Mouse (Mus musculus) MEL (cell line): ENCODE results near the gene Fosl1. TPM values are rescaled to one million over a fixed set of nuclear protein-coding genes. Genes with fewer than 3 reads are reported as not detected.

Experiments
- DNase-seq: peaks from one replicate; pipeline ENCODE4 v3.0.0; 2011; ENCODE audit warnings: low read depth, low spot score
- H3K27ac ChIP-seq: 2 replicates; pipeline ENCODE4 v1.5.1; 2012; ENCODE audit warnings: low read depth, mild to moderate bottlenecking, control low read depth, low read length, moderate library complexity; ENCODE audit not compliant: control insufficient read depth
- H3K27me3 ChIP-seq, 2 experiments: fragments of 150-350 bp in 1 of 2; sonication (generic) in 1 of 2; 2 replicates each; pipeline ENCODE4 v1.6.1; 2012; ENCODE audit warnings: low read length in 2 of 2, mild to moderate bottlenecking in 2 of 2, improper control_type of control experiment in 1 of 2, moderate library complexity in 1 of 2; ENCODE audit not compliant: insufficient read depth in 2 of 2, control insufficient read depth in 1 of 2
- H3K36me3 ChIP-seq, 2 experiments: 2 replicates each; pipeline ENCODE4 v1.6.1; 2012 to 2014; ENCODE audit warnings: low read length in 2 of 2, improper control_type of control experiment in 1 of 2, inconsistent platforms in 1 of 2, mild to moderate bottlenecking in 1 of 2; ENCODE audit not compliant: insufficient read depth in 2 of 2, control insufficient read depth in 1 of 2
- H3K4me1 ChIP-seq, 2 experiments: fragments of 150-350 bp in 1 of 2; sonication (generic) in 1 of 2; 2 replicates each; pipeline ENCODE4 v1.6.1; 2012; ENCODE audit warnings: low read length in 2 of 2, improper control_type of control experiment in 1 of 2, mild to moderate bottlenecking in 1 of 2; ENCODE audit not compliant: insufficient read depth in 2 of 2, control insufficient read depth in 1 of 2
- H3K4me3 ChIP-seq, 2 experiments: fragments of 150-350 bp in 1 of 2; sonication (generic) in 1 of 2; 2 replicates each; pipeline ENCODE4 v1.5.1; 2012; ENCODE audit warnings: low read depth in 2 of 2, low read length in 2 of 2, mild to moderate bottlenecking in 2 of 2, moderate library complexity in 2 of 2, control low read depth in 1 of 2, improper control_type of control experiment in 1 of 2; ENCODE audit not compliant: control insufficient read depth in 1 of 2, insufficient read depth in 1 of 2
- H3K79me2 ChIP-seq: 2 replicates; pipeline ENCODE4 v1.6.1; 2012; ENCODE audit warnings: mild to moderate bottlenecking, low read length, moderate library complexity; ENCODE audit not compliant: control insufficient read depth, poor library complexity, insufficient read depth
- H3K9ac ChIP-seq: 2 replicates; pipeline ENCODE4 v1.6.1; 2012; ENCODE audit warnings: low read depth, mild to moderate bottlenecking, control low read depth, low read length, moderate library complexity; ENCODE audit not compliant: control insufficient read depth, poor library complexity, severe bottlenecking
- H3K9me3 ChIP-seq: fragments of 150-350 bp; sonication (generic); replicated peaks from 2 replicates; pipeline ENCODE4 v1.6.1; 2012; ENCODE audit warnings: mild to moderate bottlenecking, low read length, improper control_type of control experiment, moderate library complexity; ENCODE audit not compliant: insufficient read depth
- BHLHE40 ChIP-seq: IDR thresholded peaks from 2 replicates; pipeline ENCODE4 v1.6.1; 2012; ENCODE audit warnings: low read depth, mild to moderate bottlenecking, inconsistent platforms, low read length, improper control_type of control experiment, borderline replicate concordance
- CHD1 ChIP-seq: IDR thresholded peaks from 2 replicates; pipeline ENCODE4 v1.6.1; 2012; ENCODE audit warnings: low read depth, mild to moderate bottlenecking, inconsistent platforms, low read length, improper control_type of control experiment
- MAFK ChIP-seq: IDR thresholded peaks from 2 replicates; pipeline ENCODE4 v1.6.1; 2011; ENCODE audit warnings: low read depth, mild to moderate bottlenecking, low read length, improper control_type of control experiment, borderline replicate concordance
- MXI1 ChIP-seq: IDR thresholded peaks from 2 replicates; pipeline ENCODE4 v1.6.1; 2011; ENCODE audit warnings: mild to moderate bottlenecking, low read depth, low read length, improper control_type of control experiment
- MYB ChIP-seq: IDR thresholded peaks from 2 replicates; pipeline ENCODE4 v1.6.1; 2011; ENCODE audit warnings: mild to moderate bottlenecking, low read depth, low read length, improper control_type of control experiment
- RCOR1 ChIP-seq: IDR thresholded peaks from 2 replicates; pipeline ENCODE4 v1.6.1; 2012; ENCODE audit warnings: low read depth, mild to moderate bottlenecking, inconsistent platforms, low read length, improper control_type of control experiment
- TBP ChIP-seq: IDR thresholded peaks from 2 replicates; pipeline ENCODE4 v1.8.0; 2011; ENCODE audit warnings: low read depth, low read length, improper control_type of control experiment
- TCF12 ChIP-seq: IDR thresholded peaks from 2 replicates; pipeline ENCODE4 v1.6.1; 2014; ENCODE audit warnings: low read depth, mild to moderate bottlenecking, inconsistent platforms, low read length, improper control_type of control experiment, moderate library complexity
- polyA plus RNA-seq, 2 experiments: library from polyadenylated mRNA; stranded (reverse) in 1 of 2; unstranded in 1 of 2; fragments of >175 nt in 1 of 2; fragments of >200 nt in 1 of 2; gene quantifications; 2 replicates each; pipeline versions ENCODE4 v1.2.1 to v1.2.4; 2012; ENCODE audit warnings: low replicate concordance in 2 of 2, low read depth in 1 of 2; ENCODE audit not compliant: insufficient read length in 2 of 2, insufficient read depth in 1 of 2, missing spikeins in 1 of 2
- total RNA-seq: library from RNA; depleted of rRNA; stranded (reverse); fragments of 300-350 nt; gene quantifications from 2 replicates; pipeline ENCODE4 v1.2.3, GENCODE M21; 2012; rRNA removed

Gene Fosl1
- total and polyA plus RNA-seq, 3 experiments: 2.0 to 3.1 TPM; not detected in 1

- no peak for DNase-seq
- Histone ChIP-seq H3K4me3 (no peak within 1 kb of the TSS), H3K9me3 (no peaks in the 10 kb centered on the region), H3K27ac (no peak within 1 kb of the TSS), H3K36me3 (no peaks in the 10 kb centered on the region; a peak in 1 of 4 replicates), H3K9ac (no peak within 1 kb of the TSS)
- TF ChIP-seq CHD1: no peak
- no peak for TF ChIP-seq MXI1
- TF ChIP-seq MYB: no peak
- TF ChIP-seq BHLHE40: no peak
- no peak for TF ChIP-seq TCF12
- no peak for TF ChIP-seq MAFK
- no peak for TF ChIP-seq TBP
- no peak for TF ChIP-seq RCOR1
- TF ChIP-seq, all 39 proteins: peak for 0
- Histone ChIP-seq H3K79me2 (peaks cover 8% of the 10 kb centered on the region), H3K4me1 (no peaks in the 10 kb centered on the region; a peak in 1 of 4 replicates), H3K27me3 (no peaks in the 10 kb centered on the region)
Observed at GRCm38 (mm10) chr19:5503687-5504086, 56.3 kb downstream of the Fosl1 start, which contains the start of gene 1700020D05Rik. 1700020D05Rik (minus strand) TSS chr19:5503787.

Other genes with a start within 250 kb of the Fosl1 start
- 5.7 TPM in 2 replicates for gene Pacs1, start 174.4 kb upstream of the Fosl1 start, total RNA-seq
- 10 to 100 TPM in 1 of 2 experiments, not detected in 1; 19.9 TPM for gene Pacs1, start 174.4 kb upstream of the Fosl1 start, polyA plus RNA-seq
- 178 and 180 TPM in 2 replicates for gene Sf3b2, start 152.1 kb upstream of the Fosl1 start, total RNA-seq
- gene Sf3b2, start 152.1 kb upstream of the Fosl1 start, polyA plus RNA-seq: 100 to 1,000 TPM; 259 to 331 TPM
- gene Gal3st3, start 149.2 kb upstream of the Fosl1 start, total RNA-seq: not detected in 2 replicates
- gene Gal3st3, start 149.2 kb upstream of the Fosl1 start, polyA plus RNA-seq: under 1 TPM in 1 of 2 experiments, not detected in 1; 0.04 TPM
- gene Catsper1, start 111.8 kb upstream of the Fosl1 start, total RNA-seq: not detected in 2 replicates
- gene Catsper1, start 111.8 kb upstream of the Fosl1 start, polyA plus RNA-seq: not detected
- gene Cst6, start 98.0 kb upstream of the Fosl1 start, total RNA-seq: not detected in 2 replicates
- gene Cst6, start 98.0 kb upstream of the Fosl1 start, polyA plus RNA-seq: under 1 TPM in 1 of 2 experiments, not detected in 1; 0.26 TPM
- gene Eif1ad, start 80.8 kb upstream of the Fosl1 start, total RNA-seq: 110 and 129 TPM in 2 replicates
- 100 to 1,000 TPM in 1 of 2 experiments, not detected in 1; 121 TPM for gene Eif1ad, start 80.8 kb upstream of the Fosl1 start, polyA plus RNA-seq
- gene Banf1, start 80.4 kb upstream of the Fosl1 start, total RNA-seq: 207 and 211 TPM in 2 replicates
- 1,000 to 10,000 TPM in 1 of 2 experiments, 100 to 1,000 TPM in 1; 644 to 1,168 TPM for gene Banf1, start 80.4 kb upstream of the Fosl1 start, polyA plus RNA-seq
- gene Sart1, start 58.8 kb upstream of the Fosl1 start, total RNA-seq: 114 and 117 TPM in 2 replicates
- gene Sart1, start 58.8 kb upstream of the Fosl1 start, polyA plus RNA-seq: 100 to 1,000 TPM in 1 of 2 experiments, not detected in 1; 141 TPM
- 0.54 and 0.72 TPM in 2 replicates for gene Tsga10ip, start 45.0 kb upstream of the Fosl1 start, total RNA-seq
- 1 to 10 TPM in 1 of 2 experiments, not detected in 1; 4.5 TPM for gene Tsga10ip, start 45.0 kb upstream of the Fosl1 start, polyA plus RNA-seq
- gene Drap1, start 22.6 kb upstream of the Fosl1 start, total RNA-seq: 160 and 183 TPM in 2 replicates
- gene Drap1, start 22.6 kb upstream of the Fosl1 start, polyA plus RNA-seq: 100 to 1,000 TPM in 1 of 2 experiments, not detected in 1; 307 TPM
- 8.4 and 8.9 TPM in 2 replicates for gene AI837181, start 22.4 kb upstream of the Fosl1 start, total RNA-seq
- 10 to 100 TPM in 1 of 2 experiments, not detected in 1; 41.3 TPM for gene AI837181, start 22.4 kb upstream of the Fosl1 start, polyA plus RNA-seq
- 3.6 and 4.1 TPM in 2 replicates for gene Ccdc85b, start 10.3 kb downstream of the Fosl1 start, total RNA-seq
- gene Ccdc85b, start 10.3 kb downstream of the Fosl1 start, polyA plus RNA-seq: 1 to 10 TPM in 1 of 2 experiments, not detected in 1; 7.6 TPM
- 21.9 and 28.3 TPM in 2 replicates for gene Fibp, start 13.1 kb downstream of the Fosl1 start, total RNA-seq
- 10 to 100 TPM in 1 of 2 experiments, not detected in 1; 63.5 TPM for gene Fibp, start 13.1 kb downstream of the Fosl1 start, polyA plus RNA-seq
- 0.15 TPM in 1 of 2 replicates, not detected in the other for gene Ctsw, start 21.0 kb downstream of the Fosl1 start, total RNA-seq
- under 1 TPM in 1 of 2 experiments, not detected in 1; 0.39 TPM for gene Ctsw, start 21.0 kb downstream of the Fosl1 start, polyA plus RNA-seq
- gene Efemp2, start 26.4 kb downstream of the Fosl1 start, total RNA-seq: 7.5 and 10.4 TPM in 2 replicates
- gene Efemp2, start 26.4 kb downstream of the Fosl1 start, polyA plus RNA-seq: 10 to 100 TPM in 1 of 2 experiments, not detected in 1; 17.7 TPM
- 34.3 and 38.9 TPM in 2 replicates for gene Mus81, start 40.9 kb downstream of the Fosl1 start, total RNA-seq
- 10 to 100 TPM in 1 of 2 experiments, not detected in 1; 50.5 TPM for gene Mus81, start 40.9 kb downstream of the Fosl1 start, polyA plus RNA-seq
- 880 and 979 TPM in 2 replicates for gene Cfl1, start 42.9 kb downstream of the Fosl1 start, total RNA-seq
- gene Cfl1, start 42.9 kb downstream of the Fosl1 start, polyA plus RNA-seq: 1,000 to 10,000 TPM in 1 of 2 experiments, not detected in 1; 2,037 TPM
- 0.19 and 0.23 TPM in 2 replicates for gene 1700020D05Rik, start 56.2 kb downstream of the Fosl1 start, total RNA-seq
- under 1 TPM in 1 of 2 experiments, not detected in 1; 0.78 TPM for gene 1700020D05Rik, start 56.2 kb downstream of the Fosl1 start, polyA plus RNA-seq
- 1.3 and 1.8 TPM in 2 replicates for gene Snx32, start 63.0 kb downstream of the Fosl1 start, total RNA-seq
- gene Snx32, start 63.0 kb downstream of the Fosl1 start, polyA plus RNA-seq: 1 to 10 TPM in 1 of 2 experiments, not detected in 1; 2.6 TPM
- gene Ovol1, start 113.1 kb downstream of the Fosl1 start, total RNA-seq: not detected in 2 replicates
- under 1 TPM in 1 of 2 experiments, not detected in 1; 0.06 TPM for gene Ovol1, start 113.1 kb downstream of the Fosl1 start, polyA plus RNA-seq
- gene Ap5b1, start 120.5 kb downstream of the Fosl1 start, total RNA-seq: 18.0 and 18.5 TPM in 2 replicates
- gene Ap5b1, start 120.5 kb downstream of the Fosl1 start, polyA plus RNA-seq: 10 to 100 TPM in 1 of 2 experiments, not detected in 1; 28.1 TPM
- gene Rnaseh2c, start 154.3 kb downstream of the Fosl1 start, total RNA-seq: 109 and 124 TPM in 2 replicates
- 100 to 1,000 TPM in 1 of 2 experiments, not detected in 1; 165 TPM for gene Rnaseh2c, start 154.3 kb downstream of the Fosl1 start, polyA plus RNA-seq
- gene Kat5, start 162.7 kb downstream of the Fosl1 start, total RNA-seq: 51.0 and 54.5 TPM in 2 replicates
- gene Kat5, start 162.7 kb downstream of the Fosl1 start, polyA plus RNA-seq: 10 to 100 TPM in 1 of 2 experiments, not detected in 1; 67.6 TPM
- gene Rela, start 189.9 kb downstream of the Fosl1 start, total RNA-seq: 16.4 and 19.0 TPM in 2 replicates
- 10 to 100 TPM in 1 of 2 experiments, not detected in 1; 61.7 TPM for gene Rela, start 189.9 kb downstream of the Fosl1 start, polyA plus RNA-seq
- 6.2 and 7.6 TPM in 2 replicates for gene Sipa1, start 216.2 kb downstream of the Fosl1 start, total RNA-seq
- gene Sipa1, start 216.2 kb downstream of the Fosl1 start, polyA plus RNA-seq: 10 to 100 TPM in 1 of 2 experiments, not detected in 1; 15.5 TPM
- gene Map3k11, start 241.2 kb downstream of the Fosl1 start, total RNA-seq: 17.9 and 22.5 TPM in 2 replicates
- 10 to 100 TPM in 1 of 2 experiments, not detected in 1; 38.3 TPM for gene Map3k11, start 241.2 kb downstream of the Fosl1 start, polyA plus RNA-seq
- 25.3 and 26.8 TPM in 2 replicates for gene Pcnx3, start 241.4 kb downstream of the Fosl1 start, total RNA-seq
- 10 to 100 TPM in 1 of 2 experiments, not detected in 1; 76.4 TPM for gene Pcnx3, start 241.4 kb downstream of the Fosl1 start, polyA plus RNA-seq